Mouse (Mus musculus): ENCODE measurements around the gene Clec12b. TPM values are rescaled to one million over a fixed set of nuclear protein-coding genes. Genes with fewer than 3 reads are reported as not detected.

The Clec12b gene
- 0.13 and 0.22 TPM in 2 replicates for polyA plus RNA-seq (2012; rRNA removed)

DNA sequence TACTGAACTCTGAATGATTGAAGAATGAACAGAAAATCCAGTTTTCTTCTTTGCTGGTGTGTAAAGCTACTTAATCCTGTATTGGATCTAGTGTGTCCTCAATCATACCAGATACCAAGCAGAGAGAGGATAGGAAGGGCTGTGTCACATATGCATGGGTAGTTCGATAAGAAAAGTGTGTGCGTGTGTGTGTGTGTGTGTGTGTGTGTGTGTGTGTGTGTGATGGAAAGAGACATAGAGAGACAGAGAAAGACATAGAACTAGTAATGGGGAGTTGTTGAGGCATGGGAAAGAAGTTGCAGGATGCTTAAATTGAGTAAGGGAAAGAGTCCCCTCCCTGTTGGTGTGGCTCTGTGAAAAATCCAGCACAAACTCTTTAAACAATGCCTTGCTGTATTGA lies at the start of gene Clec12b:
Gene Clec12b, minus strand, starts transcription at position 101 of the 400 bp plus-strand sequence.
- no peak for DNase-seq (ENCODE audit: extremely low spot score in 1 of 2, low spot score in 1 of 2)

DNA sequence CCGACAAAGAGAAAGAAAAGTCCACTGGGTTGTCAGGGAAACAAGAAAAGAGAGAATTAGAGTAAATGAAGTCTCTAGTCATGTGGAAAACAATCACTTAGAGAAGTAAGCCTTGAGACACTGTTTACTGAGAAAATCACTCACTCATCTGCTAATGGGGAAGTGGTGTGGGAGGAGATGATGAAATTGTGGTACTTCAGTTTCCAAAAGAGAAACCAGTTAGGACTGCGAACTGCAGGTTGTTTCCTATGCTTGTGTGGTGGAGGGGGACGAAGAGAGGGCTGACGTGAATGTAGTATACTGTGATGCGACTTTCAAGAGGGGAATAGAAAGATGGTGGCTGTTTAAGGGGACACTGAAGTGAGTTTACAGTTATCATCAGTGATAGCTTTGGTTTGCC lies 48.6 kb upstream of the Clec12b start:
- DNase-seq (ENCODE audit: extremely low spot score in 1 of 2, low spot score in 1 of 2): no peak

DNA sequence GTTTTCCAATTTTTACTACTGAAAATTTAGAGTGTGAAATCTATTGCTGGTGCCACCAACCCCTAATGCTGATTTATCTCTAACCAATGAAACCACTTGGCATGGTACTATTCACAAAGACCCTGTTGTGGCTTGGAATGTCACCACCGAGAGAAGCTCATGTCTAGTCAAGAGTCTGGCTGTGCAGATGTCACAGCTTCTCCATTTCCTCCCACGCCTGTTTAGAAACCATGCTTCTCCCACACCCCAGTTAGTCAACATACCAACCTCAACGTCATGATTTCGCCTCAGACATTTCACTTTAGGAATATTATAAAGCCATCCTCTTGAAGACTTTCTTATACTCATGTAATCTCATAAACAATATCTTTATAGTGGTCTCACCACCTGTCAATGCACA lies 41.6 kb upstream of the Clec12b start:
- no peak for DNase-seq (ENCODE audit: extremely low spot score in 1 of 2, low spot score in 1 of 2)

DNA sequence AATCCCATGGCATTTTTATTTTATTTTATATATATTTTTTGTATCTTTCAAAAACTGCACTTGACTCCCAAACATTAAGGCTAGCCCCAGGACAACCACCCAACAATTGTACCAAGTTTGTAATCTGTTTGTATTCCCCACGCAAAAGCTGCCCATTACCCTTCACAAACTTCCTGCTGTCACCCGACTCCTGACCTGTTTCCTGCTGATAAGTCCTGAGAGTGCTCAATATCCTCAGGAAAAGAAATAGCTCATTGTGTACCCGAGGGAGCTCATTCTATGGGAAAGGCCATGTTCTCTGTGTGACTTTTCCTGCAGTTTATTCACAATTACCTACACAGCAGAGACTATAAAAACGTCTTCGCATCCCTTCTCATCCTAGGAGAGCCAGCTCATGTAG lies 40.1 kb upstream of the Clec12b start:
- no peak for DNase-seq (ENCODE audit: extremely low spot score in 1 of 2, low spot score in 1 of 2)

DNA sequence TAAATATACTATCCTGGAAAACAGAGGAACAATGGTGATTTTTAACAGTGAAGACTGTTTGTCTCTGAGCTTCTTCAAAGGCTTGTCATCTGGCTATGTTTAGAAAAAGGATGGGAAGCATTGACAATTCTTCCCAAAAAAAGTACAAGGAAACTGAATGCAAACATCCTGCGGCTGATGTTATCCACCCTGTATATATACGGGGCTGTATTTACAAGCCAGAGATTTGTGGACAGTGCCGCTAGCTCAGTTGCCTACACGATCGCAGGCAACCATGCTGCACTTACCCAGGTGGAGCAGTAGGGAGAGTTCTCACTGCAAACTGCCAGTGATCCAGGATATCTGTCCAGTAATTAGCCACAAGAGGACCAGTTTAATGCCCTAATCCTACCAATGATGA lies 39.5 kb upstream of the Clec12b start:
- peak; percentile 2 to 5 for DNase-seq (ENCODE audit: extremely low spot score in 1 of 2, low spot score in 1 of 2)

DNA sequence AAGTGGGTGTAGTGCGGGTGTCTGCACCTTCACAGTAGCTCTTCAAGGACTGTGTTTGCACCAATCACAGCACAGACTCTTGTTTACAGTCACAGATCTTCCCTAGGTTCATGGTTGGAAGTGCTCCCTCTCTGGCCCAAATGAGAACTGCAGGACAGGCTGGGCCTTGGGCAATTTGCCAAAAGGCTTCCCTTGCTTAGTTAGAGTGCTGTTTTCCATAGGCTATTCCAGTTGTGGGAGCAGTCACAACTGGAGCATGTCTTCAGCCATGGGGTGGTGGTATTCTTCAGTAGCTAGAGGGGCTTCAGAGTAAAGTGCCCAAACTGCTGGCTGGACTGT lies 38.0 kb upstream of the Clec12b start:
- DNase-seq (ENCODE audit: extremely low spot score in 1 of 2, low spot score in 1 of 2): peak; percentile 28 to 76

DNA sequence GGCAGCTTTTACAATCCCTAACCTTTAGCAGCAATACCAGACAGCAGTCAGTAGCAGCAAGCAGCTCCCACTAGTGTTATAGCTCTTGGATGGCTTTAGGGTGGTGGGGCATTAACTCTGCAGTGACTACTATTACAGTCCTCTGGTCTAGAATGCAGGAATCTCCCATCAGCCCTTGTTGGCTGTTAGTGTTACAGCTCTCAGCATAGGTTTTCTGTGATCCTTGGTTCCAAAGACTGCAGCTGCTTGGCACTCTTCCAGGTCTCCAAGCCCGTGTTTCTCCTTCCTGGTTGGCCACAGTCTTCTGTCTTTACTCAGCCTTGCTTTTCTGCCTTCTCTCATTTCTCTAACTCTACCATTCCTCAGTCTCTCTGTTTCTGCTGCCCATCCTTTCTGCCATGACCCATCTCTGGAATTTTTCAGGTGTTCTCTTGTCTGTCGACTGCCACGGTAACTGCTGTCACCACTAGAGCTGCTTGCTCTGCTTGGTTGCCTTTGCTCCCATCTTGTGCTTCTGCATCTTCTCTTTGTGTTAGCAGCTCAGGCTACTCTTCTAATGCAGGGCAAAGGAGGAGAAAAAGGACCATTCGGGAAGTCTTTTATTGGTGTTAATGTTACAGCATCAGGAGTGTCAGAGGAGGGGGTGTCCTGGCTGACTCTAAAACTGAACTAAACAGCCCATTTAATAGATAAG lies 37.5 kb upstream of the Clec12b start:
- DNase-seq (ENCODE audit: extremely low spot score in 1 of 2, low spot score in 1 of 2): no peak

DNA sequence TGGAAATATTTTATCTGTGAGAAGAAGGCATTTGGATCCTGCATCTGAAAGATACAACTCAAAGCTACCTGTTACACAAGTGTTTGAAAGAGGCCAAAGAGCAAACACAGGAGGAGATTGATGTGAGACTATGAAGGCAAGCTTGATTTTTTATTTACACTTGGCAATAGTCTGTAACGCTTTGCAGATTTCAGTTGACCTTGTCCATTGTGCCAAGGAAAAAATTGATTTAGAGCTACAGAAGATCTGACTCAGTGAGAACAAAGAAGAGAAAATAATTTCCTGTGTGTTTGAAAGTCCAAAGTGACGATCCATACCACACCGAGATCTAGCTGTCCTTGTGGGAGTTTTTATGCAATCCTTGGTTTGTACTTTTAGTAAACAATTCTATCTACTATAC lies 36.6 kb upstream of the Clec12b start:
- DNase-seq (ENCODE audit: extremely low spot score in 1 of 2, low spot score in 1 of 2): no peak

DNA sequence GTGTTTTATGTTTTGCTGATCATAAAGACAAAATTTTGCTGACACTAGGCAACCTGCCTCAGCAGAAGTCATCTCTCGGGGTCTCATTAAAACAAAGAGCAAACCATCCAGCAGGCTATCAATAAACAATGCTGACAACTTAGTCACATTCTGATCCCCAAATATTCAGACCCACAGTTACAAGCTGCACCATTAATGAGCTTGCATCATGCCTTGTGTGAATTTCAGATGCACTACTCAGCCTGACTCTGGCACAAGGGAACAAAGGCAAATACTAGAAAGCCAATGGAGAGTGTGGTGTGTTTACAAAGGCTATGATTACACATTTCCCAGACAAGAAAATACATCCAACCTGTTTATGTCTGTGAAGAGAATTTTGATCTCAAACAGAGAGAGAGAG lies 28.5 kb upstream of the Clec12b start:
- DNase-seq (ENCODE audit: extremely low spot score in 1 of 2, low spot score in 1 of 2): no peak

DNA sequence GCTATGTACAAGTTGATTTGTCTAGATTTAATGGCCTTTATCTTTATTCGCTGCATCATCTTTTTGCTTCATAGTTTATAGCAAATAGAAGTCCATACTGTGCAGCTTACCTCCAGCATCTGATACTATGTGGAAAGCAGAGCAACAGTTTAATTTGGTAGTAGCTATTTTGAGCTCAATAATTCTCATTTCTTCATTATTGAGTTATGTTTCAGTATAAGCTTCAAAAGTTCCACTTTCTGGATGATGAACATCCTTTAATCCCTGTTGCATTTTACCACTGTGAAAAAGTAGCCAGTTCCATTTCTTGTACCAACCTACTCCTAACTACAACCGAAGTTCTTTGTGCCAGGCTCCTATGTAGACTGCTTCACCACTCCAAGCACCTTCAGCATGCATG lies 22.9 kb upstream of the Clec12b start, which contains the start of gene Clec9a:
Gene Clec9a, plus strand, starts transcription at position 301 of the 400 bp plus-strand sequence.
- no peak for DNase-seq (ENCODE audit: extremely low spot score in 1 of 2, low spot score in 1 of 2)

DNA sequence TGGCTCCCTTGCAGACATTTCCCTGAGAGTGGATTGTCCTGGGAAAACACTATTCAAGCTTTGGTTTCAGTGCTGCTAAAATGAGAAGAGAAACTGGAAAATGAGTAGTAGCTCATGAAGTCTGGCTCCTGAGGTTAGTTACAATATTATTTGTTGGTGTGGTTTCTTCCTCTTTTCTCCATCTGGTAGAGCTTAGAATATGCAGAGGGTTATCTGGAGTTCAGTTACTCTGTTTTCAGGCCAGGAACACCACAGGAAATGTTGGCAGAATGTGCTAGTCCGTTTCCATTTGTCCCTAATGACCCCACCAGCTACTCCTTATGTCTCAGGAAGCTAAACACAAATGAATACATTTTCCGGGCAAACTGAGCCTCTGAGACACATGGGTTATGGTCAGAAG lies 21.6 kb upstream of the Clec12b start:
- DNase-seq (ENCODE audit: extremely low spot score in 1 of 2, low spot score in 1 of 2): no peak

DNA sequence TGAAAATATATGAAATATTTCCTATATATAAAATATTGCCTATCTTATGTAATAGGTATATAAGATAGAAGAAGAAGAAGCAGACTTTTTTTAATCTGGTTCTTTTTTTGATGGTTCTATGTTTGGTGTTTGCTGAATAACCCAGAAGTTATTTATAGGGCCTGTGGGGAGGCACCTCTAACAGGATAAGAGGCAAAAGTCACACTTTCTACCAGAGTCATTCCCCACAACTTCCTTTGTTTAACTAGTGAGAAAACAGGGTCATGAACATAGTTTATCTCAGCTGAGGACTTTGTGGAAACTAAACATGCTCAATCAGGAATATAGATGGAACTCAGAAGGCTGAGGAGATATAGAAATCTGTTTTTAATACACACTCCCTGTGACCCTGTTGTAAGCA lies 20.3 kb upstream of the Clec12b start:
- DNase-seq (ENCODE audit: extremely low spot score in 1 of 2, low spot score in 1 of 2): no peak

DNA sequence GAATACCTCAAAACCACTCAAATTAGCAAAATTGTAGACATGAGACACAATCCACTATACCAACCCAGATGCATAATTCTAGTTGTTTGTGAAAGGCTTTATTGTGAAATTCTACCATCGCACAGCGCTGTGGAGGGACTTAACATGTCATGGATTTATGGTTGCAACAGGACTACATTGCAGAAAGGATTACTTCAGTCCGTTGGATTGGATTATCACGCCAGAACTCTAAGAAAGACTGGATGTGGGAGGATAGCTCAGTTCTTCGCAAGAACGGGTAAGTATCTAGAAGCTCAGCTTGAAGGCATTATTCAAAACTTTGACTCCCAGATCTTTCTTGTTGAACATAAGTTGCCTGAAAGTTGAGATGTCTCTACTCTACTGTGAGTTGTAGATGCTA lies 17.7 kb upstream of the Clec12b start:
- DNase-seq (ENCODE audit: extremely low spot score in 1 of 2, low spot score in 1 of 2): no peak

DNA sequence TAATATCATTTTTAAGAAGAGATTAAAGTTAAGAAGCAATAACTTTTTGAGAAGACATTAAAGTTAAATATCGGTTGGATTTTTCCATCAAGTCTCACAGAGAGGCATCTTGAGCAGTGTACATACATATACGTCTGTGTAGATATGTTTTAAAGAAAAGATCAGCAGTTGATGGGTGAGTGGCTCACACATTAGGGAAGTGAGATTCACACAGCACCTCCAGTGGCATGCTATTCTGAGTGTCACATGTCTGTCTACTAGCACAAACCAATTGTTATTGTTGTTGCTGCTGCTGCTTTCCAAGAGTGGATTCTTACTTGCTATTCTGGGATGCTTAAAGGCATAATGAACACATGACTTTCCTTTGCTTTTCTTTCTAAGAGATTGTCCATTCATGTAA lies 16.7 kb upstream of the Clec12b start:
- DNase-seq (ENCODE audit: extremely low spot score in 1 of 2, low spot score in 1 of 2): no peak

DNA sequence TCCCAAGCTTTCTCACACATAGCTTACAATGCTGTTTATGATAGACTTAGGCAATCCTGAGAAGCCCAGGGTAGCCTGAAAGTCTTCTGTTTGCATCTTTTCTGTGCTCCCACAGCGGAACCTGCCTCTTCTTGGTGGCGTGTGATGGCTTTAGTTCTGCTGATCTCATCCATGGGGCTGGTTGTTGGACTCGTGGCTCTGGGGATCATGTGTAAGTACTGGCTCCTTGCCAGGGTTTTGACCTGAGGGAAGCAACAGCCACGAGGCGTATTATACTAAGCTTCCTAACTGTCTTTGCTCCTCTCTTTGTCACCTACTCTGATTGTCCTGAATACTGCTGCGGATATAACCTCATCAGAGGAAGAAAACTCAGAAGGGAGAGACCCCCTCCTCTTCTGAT lies 14.3 kb upstream of the Clec12b start:
- DNase-seq (ENCODE audit: extremely low spot score in 1 of 2, low spot score in 1 of 2): no peak

DNA sequence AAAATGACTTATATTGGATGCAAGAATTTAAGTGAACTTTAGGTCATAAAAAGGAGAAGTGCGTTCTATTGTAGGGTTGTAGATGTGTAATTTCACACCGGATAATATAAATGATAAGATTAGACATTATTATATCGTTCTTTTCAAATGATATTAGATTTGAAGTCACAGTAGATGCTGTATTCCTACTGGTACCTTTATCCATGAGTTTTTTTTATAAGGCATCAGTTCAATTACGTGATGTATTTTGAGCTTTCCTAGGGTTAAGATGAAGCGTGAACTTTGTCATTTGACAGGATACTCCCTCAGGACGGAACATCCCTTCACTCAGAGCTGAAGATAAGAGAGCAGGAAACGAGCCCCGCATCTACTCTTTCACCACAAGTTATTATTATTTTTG lies 11.3 kb upstream of the Clec12b start, which contains the start of gene Clec1b:
Gene Clec1b, plus strand, starts transcription at position 301 of the 400 bp plus-strand sequence.
- no peak for DNase-seq (ENCODE audit: extremely low spot score in 1 of 2, low spot score in 1 of 2)

DNA sequence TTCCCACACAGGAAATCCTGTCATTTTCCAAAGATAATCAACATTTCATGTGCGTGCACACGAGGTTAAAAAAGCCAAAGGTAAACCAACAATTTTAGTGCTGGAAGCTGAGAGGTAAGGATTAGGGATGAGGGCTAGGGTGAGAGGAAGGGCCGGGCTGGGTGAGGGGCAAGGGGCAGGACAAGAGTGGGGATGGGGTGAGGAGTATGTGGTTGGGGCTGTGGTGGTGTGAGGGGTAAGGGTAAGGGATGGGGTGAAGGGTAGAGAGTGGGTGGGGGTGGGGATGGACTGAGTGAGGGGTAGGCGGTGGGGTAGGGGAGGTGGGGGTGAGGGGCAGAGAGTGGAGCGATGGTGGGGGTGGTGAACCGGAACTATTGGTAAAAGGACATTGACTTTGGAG lies 8.1 kb upstream of the Clec12b start:
- no peak for DNase-seq (ENCODE audit: extremely low spot score in 1 of 2, low spot score in 1 of 2)

DNA sequence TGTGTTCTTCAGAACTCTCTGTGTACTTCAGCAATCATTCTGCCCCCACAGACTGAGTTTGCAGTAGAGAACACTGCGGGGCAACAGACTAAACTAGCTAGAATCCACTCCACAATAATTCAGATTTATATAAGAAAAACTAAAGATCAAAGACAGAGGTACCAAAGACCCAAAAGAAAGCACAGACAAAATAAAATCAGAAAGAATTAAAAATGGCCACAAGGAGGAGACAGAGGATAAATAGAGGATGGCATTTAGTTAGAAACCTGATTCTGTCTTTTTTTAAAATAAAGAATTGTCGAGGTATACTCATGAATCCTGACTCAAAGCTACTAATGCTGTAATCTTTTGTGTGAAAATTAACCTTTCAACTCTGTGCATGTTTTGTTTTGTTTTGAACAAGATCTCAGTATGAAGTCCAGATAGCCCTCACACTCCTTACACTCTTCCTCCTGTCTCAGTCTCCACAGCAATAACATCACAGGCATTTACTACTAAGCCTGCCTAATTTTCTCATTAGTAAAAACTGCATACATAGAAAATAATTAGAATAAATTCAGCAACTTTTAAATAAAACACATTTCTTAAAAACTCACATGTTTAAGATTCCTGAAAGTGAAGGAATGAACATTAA lies 7.5 kb upstream of the Clec12b start:
- peak in 1 of 2 experiments; percentile 54 for DNase-seq (ENCODE audit: extremely low spot score in 1 of 2, low spot score in 1 of 2)

DNA sequence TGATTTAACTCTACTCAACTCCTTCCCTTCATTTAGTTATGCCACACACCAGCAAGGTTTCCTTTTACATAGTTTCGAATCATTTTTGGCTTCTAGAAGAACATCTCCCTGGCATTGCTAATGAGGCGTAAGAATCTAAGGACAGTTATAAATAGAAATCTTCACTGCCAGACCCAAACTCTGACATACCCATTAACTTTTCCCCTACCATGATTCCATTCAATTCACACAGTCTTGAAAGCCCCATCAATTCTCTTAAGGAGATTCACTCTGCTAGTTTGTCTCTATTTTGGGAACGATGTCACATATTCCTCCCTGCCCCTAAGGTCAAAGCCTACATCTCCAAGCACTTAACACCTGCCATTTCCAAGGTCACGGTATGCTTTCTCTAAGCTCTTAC lies 674 bp downstream of the Clec12b start:
- no peak for DNase-seq (ENCODE audit: extremely low spot score in 1 of 2, low spot score in 1 of 2)

DNA sequence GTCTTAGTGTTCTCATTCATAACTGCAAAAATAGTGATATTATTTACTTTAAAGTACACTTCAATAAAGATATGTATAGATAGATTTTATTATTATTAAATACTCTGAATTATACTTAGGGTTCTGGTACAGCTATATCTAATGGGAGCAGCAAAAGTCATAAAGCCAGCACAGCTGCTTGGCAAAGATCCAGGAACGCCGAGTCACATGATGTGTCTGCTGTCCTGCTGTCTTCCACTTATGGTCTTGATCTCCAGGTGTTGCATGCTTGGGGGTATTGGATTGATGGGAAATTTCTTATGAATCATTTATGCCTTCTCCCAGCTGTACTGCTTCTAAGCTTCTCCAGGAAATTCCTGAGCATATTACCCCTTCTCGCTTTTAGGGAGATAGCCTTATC lies 2.2 kb downstream of the Clec12b start:
- DNase-seq (ENCODE audit: extremely low spot score in 1 of 2, low spot score in 1 of 2): no peak

DNA sequence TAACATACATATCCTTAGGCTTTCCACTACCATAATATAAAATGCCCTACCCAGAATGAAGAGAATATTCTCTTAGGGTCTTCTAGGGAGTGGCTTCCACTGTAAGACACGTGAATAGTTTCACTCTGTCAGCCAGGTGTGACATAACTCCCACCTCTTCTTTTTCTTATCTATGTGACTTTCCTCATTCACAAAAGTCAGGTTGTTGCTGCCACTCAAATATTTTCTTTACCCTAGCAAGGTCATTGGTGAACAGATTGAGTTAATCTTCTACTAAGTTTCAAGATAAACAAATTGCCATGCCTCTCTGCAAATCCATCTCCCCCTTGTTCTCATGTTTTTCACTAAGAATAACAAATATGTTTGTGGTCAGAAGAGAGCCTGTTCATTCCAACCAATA lies 3.9 kb downstream of the Clec12b start:
- no peak for DNase-seq (ENCODE audit: extremely low spot score in 1 of 2, low spot score in 1 of 2)

DNA sequence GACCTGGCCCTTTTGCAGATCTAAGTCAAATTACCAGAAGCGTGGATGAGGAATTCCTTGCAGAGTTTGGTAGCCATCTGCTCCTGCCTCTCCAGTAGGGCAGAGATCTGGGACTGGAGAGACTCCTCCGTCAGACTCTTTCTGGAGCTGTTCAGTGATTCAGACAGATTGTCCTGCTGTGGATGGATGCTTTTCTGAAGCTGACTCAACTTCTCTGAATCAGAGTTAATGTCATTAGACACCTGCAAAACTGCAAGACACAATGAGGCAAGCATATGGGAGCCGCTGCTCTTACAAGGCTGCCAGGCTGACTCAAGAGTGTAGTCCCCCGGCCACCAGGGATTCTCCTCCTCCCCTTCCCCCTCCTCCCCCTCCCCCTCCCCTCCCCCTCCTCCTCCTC lies 5.2 kb downstream of the Clec12b start:
- DNase-seq (ENCODE audit: extremely low spot score in 1 of 2, low spot score in 1 of 2): peak in 1 of 2 experiments; percentile 8
